Mouse (Mus musculus) midbrain, embryonic 16.5 days (tissue): ENCODE data around the gene Klhdc7b. TPM values are rescaled to one million over a fixed set of nuclear protein-coding genes. Genes with fewer than 3 reads are reported as not detected.
A peak's percentile ranks its signal among the peaks of the same experiment; 100 is the strongest.

Source experiments
- ATAC-seq: fragments of 200-750 bp; cut with Nextera tagmentation; 2 replicates; pipeline ENCODE4 v1.8.0; 2017; ENCODE audit warnings: moderate TSS enrichment
- H3K27ac ChIP-seq: fragments of 300-500 bp; sonication (generic); 2 replicates; pipeline ENCODE4 v1.5.1; 2014; ENCODE audit warnings: mild to moderate bottlenecking, low read length, mixed read lengths
- H3K27me3 ChIP-seq: fragments of 300-500 bp; sonication (generic); 2 replicates; pipeline ENCODE4 v1.6.1; 2014; ENCODE audit warnings: low read depth, low read length, mixed read lengths; ENCODE audit not compliant: control insufficient read depth, insufficient read depth
- H3K36me3 ChIP-seq: fragments of 300-500 bp; sonication (generic); 2 replicates; pipeline ENCODE4 v1.6.1; 2014; ENCODE audit warnings: mild to moderate bottlenecking, low read length, moderate library complexity, mixed read lengths; ENCODE audit not compliant: control insufficient read depth, insufficient read depth
- H3K4me1 ChIP-seq: fragments of 300-500 bp; sonication (generic); 2 replicates; pipeline ENCODE4 v1.6.1; 2014; ENCODE audit warnings: mild to moderate bottlenecking, low read length, mixed read lengths; ENCODE audit not compliant: control insufficient read depth, insufficient read depth
- H3K4me2 ChIP-seq: fragments of 300-500 bp; sonication (generic); 2 replicates; pipeline ENCODE4 v1.6.1; 2014; ENCODE audit warnings: mild to moderate bottlenecking, low read length, mixed read lengths
- H3K4me3 ChIP-seq: fragments of 300-500 bp; sonication (generic); 2 replicates; pipeline ENCODE4 v1.5.1; 2014; ENCODE audit warnings: low read depth, mild to moderate bottlenecking, low read length, moderate library complexity, mixed read lengths
- H3K9ac ChIP-seq: fragments of 300-500 bp; sonication (generic); 2 replicates; pipeline ENCODE4 v1.6.1; 2014; ENCODE audit warnings: low read depth, low read length, mixed read lengths
- H3K9me3 ChIP-seq: fragments of 300-500 bp; sonication (generic); replicated peaks from 2 replicates; pipeline ENCODE4 v1.6.1; 2014; ENCODE audit warnings: mild to moderate bottlenecking, low read length, mixed read lengths; ENCODE audit not compliant: control insufficient read depth, poor library complexity, severe bottlenecking
- WGBS: fragments of 180-500 bp; shearing (Covaris S2); extraction: QIAGEN DNeasy Blood & Tissue Kit; methylation state at CpG from one replicate; pipeline ENCODE4 v1.1.7; 2014; 5-methylcytosine and 5-hydroxymethylcytosine counted together
- polyA plus RNA-seq: library from polyadenylated mRNA; unstranded; fragments of >200 nt; fragmentation: Nextera tagmentation; extraction: Ambion mirVana; gene quantifications from 2 replicates; pipeline ENCODE4 v1.2.1, GENCODE M21; 2015

The Klhdc7b gene
- polyA plus RNA-seq, 1 experiment from 2014 or later: 0.06 TPM

- 13% methylated on average over 41 of the region's 46 CpGs for WGBS
- Histone ChIP-seq H3K4me2 (peak overlapping the region; percentile 72), H3K36me3 (no peaks in the 10 kb centered on the region), H3K27me3 (peaks cover 35% of the 10 kb centered on the region), H3K27ac (no peak overlapping the region), H3K4me1 (peaks cover 17% of the 10 kb centered on the region; the same call in 1 of the 2 replicates), H3K9ac (peak overlapping the region; percentile 49), H3K4me3 (peak overlapping the region; percentile 40), H3K9me3 (no peaks in the 10 kb centered on the region)
- ATAC-seq: no peak
Observed at GRCm38 (mm10) chr15:89377938-89378828, 6.5 kb upstream of the Klhdc7b start.

- WGBS: under 1% methylated on average over 31 of the region's 33 CpGs
- Histone ChIP-seq H3K4me1 (peaks cover 17% of the 10 kb centered on the region; the same call in 1 of the 2 replicates), H3K4me3 (peak within 1 kb of the TSS; percentile 40), H3K9me3 (no peaks in the 10 kb centered on the region), H3K9ac (peak within 1 kb of the TSS; percentile 49), H3K4me2 (peak within 1 kb of the TSS; percentile 72), H3K36me3 (no peaks in the 10 kb centered on the region), H3K27me3 (peaks cover 35% of the 10 kb centered on the region), H3K27ac (no peak within 1 kb of the TSS)
- ATAC-seq: peak; percentile 25; the same call in 1 of the 2 replicates
Observed at GRCm38 (mm10) chr15:89378831-89379401, 5.8 kb upstream of the Klhdc7b start, which contains the start of gene Odf3b. Gene Odf3b, minus strand, starts transcription at chr15:89379282.

GRCm38 (mm10) chr15:89379429-89379828, 5.3 kb upstream of the Klhdc7b start:
- no peaks in the 10 kb centered on the region for H3K9me3 ChIP-seq
- H3K4me3 ChIP-seq: peak overlapping the region; percentile 40; the same call in 1 of the 2 replicates
- ATAC-seq: no peak
- no peak overlapping the region for H3K9ac ChIP-seq
- H3K4me1 ChIP-seq: peaks cover 13% of the 10 kb centered on the region; the same call in 1 of the 2 replicates
- peaks cover 35% of the 10 kb centered on the region for H3K27me3 ChIP-seq
- H3K27ac ChIP-seq: no peak overlapping the region
- H3K36me3 ChIP-seq: no peaks in the 10 kb centered on the region
- WGBS: 13% methylated on average over 10 of the region's 10 CpGs
- peak overlapping the region; percentile 72 for H3K4me2 ChIP-seq

GRCm38 (mm10) chr15:89387127-89387526, 2.4 kb downstream of the Klhdc7b start:
- H3K9me3 ChIP-seq: no peaks in the 10 kb centered on the region
- no peaks in the 10 kb centered on the region for H3K4me1 ChIP-seq
- no peak overlapping the region for H3K4me3 ChIP-seq
- H3K27ac ChIP-seq: no peak overlapping the region
- H3K9ac ChIP-seq: no peak overlapping the region
- WGBS: 50% methylated on average over 12 of the region's 12 CpGs
- no peak for ATAC-seq
- no peaks in the 10 kb centered on the region; the same call in 1 of the 2 replicates for H3K27me3 ChIP-seq
- no peak overlapping the region for H3K4me2 ChIP-seq
- H3K36me3 ChIP-seq: no peaks in the 10 kb centered on the region

GRCm38 (mm10) chr15:89390081-89390480, 5.4 kb downstream of the Klhdc7b start:
- Histone ChIP-seq H3K9ac (no peak overlapping the region), H3K4me2 (no peak overlapping the region), H3K9me3 (no peaks in the 10 kb centered on the region), H3K4me1 (no peaks in the 10 kb centered on the region), H3K4me3 (no peak overlapping the region), H3K36me3 (no peaks in the 10 kb centered on the region), H3K27me3 (no peaks in the 10 kb centered on the region), H3K27ac (no peak overlapping the region)
- WGBS: 94% methylated on average over 10 of the region's 10 CpGs
- no peak for ATAC-seq

GRCm38 (mm10) chr15:89396883-89397282, 12.2 kb downstream of the Klhdc7b start:
- Histone ChIP-seq H3K9ac (no peak overlapping the region), H3K4me2 (no peak overlapping the region), H3K36me3 (no peaks in the 10 kb centered on the region), H3K9me3 (no peaks in the 10 kb centered on the region), H3K4me1 (no peaks in the 10 kb centered on the region), H3K27me3 (no peaks in the 10 kb centered on the region), H3K4me3 (no peak overlapping the region), H3K27ac (no peak overlapping the region)
- WGBS: 91% methylated on average over 4 of the region's 4 CpGs
- ATAC-seq: no peak

- no peak for ATAC-seq
- H3K9ac ChIP-seq: no peak overlapping the region
- WGBS: 81% methylated on average over 2 of the region's 2 CpGs
- no peaks in the 10 kb centered on the region for H3K4me1 ChIP-seq
- H3K36me3 ChIP-seq: no peaks in the 10 kb centered on the region
- H3K4me2 ChIP-seq: no peak overlapping the region
- no peaks in the 10 kb centered on the region for H3K27me3 ChIP-seq
- H3K9me3 ChIP-seq: no peaks in the 10 kb centered on the region
- no peak overlapping the region for H3K4me3 ChIP-seq
- no peak overlapping the region for H3K27ac ChIP-seq
Observed at GRCm38 (mm10) chr15:89398146-89398545, 13.4 kb downstream of the Klhdc7b start.

GRCm38 (mm10) chr15:89399716-89400115, 15.0 kb downstream of the Klhdc7b start:
- no peak overlapping the region for H3K27ac ChIP-seq
- H3K4me2 ChIP-seq: no peak overlapping the region
- ATAC-seq: no peak
- no peaks in the 10 kb centered on the region for H3K4me1 ChIP-seq
- no peak overlapping the region for H3K9ac ChIP-seq
- no peaks in the 10 kb centered on the region for H3K27me3 ChIP-seq
- H3K4me3 ChIP-seq: no peak overlapping the region
- no peaks in the 10 kb centered on the region for H3K9me3 ChIP-seq
- 60% methylated on average over 1 of the region's 1 CpGs for WGBS
- no peaks in the 10 kb centered on the region for H3K36me3 ChIP-seq

GRCm38 (mm10) chr15:89402471-89402870, 17.8 kb downstream of the Klhdc7b start:
- Histone ChIP-seq H3K9ac (no peak overlapping the region), H3K27ac (no peak overlapping the region), H3K36me3 (no peaks in the 10 kb centered on the region), H3K4me2 (no peak overlapping the region), H3K9me3 (0 out of 2 replicates have a peak, but pooled peaks cover 3% of the 10 kb centered on the region), H3K4me1 (no peaks in the 10 kb centered on the region), H3K4me3 (no peak overlapping the region), H3K27me3 (no peaks in the 10 kb centered on the region)
- WGBS: 94% methylated on average over 1 of the region's 1 CpGs
- ATAC-seq: no peak
